Mouse (Mus musculus) limb, embryonic 10.5 days (tissue): ENCODE data around the gene Mcm2. TPM values are rescaled to one million over a fixed set of nuclear protein-coding genes. Genes with fewer than 3 reads are reported as not detected.
A peak's percentile ranks its signal among the peaks of the same experiment; 100 is the strongest.

Source experiments
- DNase-seq: peaks from one replicate; pipeline ENCODE4 v3.0.0-alpha.2; 2017; ENCODE audit warnings: low spot score
- H3K27ac ChIP-seq: fragments of 300-500 bp; sonication (generic); 2 replicates; pipeline ENCODE4 v1.5.1; 2016; ENCODE audit warnings: mild to moderate bottlenecking
- H3K27me3 ChIP-seq: fragments of 300-500 bp; sonication (generic); 2 replicates; pipeline ENCODE4 v1.6.1; 2016; ENCODE audit warnings: low read depth, mild to moderate bottlenecking; ENCODE audit not compliant: poor library complexity, severe bottlenecking
- H3K36me3 ChIP-seq: fragments of 300-500 bp; sonication (generic); 2 replicates; pipeline ENCODE4 v1.6.1; 2016; ENCODE audit warnings: mild to moderate bottlenecking, moderate library complexity
- H3K4me1 ChIP-seq: fragments of 300-500 bp; sonication (generic); 2 replicates; pipeline ENCODE4 v1.6.1; 2016
- H3K4me3 ChIP-seq: fragments of 300-500 bp; sonication (generic); 2 replicates; pipeline ENCODE4 v1.5.1; 2016; ENCODE audit warnings: mild to moderate bottlenecking, moderate library complexity
- H3K9me3 ChIP-seq: fragments of 300-500 bp; sonication (generic); replicated peaks from 2 replicates; pipeline ENCODE4 v1.6.1; 2016; ENCODE audit warnings: mild to moderate bottlenecking
- WGBS: fragments of 180-500 bp; shearing (Covaris S2); methylation state at CpG from one replicate; pipeline ENCODE4 v1.1.7; 2016; 5-methylcytosine and 5-hydroxymethylcytosine counted together
- polyA plus RNA-seq: library from polyadenylated mRNA; unstranded; fragments of >200 nt; fragmentation: Nextera tagmentation; extraction: Ambion mirVana; gene quantifications from 2 replicates; pipeline ENCODE4 v1.2.1, GENCODE M21; 2016

The Mcm2 gene
- polyA plus RNA-seq, 1 experiment from 2014 or later: 283 TPM

GRCm38 (mm10) chr6:88850034-88850433, 48.5 kb downstream of the Mcm2 start:
- no peak for DNase-seq
- H3K9me3 ChIP-seq: no peaks in the 10 kb centered on the region
- H3K4me3 ChIP-seq: no peak overlapping the region
- H3K27me3 ChIP-seq: no peaks in the 10 kb centered on the region
- H3K27ac ChIP-seq: no peak overlapping the region
- WGBS: 90% methylated on average over 7 of the region's 7 CpGs
- peaks cover 10% of the 10 kb centered on the region; the same call in 1 of the 2 replicates for H3K36me3 ChIP-seq
- H3K4me1 ChIP-seq: no peaks in the 10 kb centered on the region

GRCm38 (mm10) chr6:88849270-88849669, 49.3 kb downstream of the Mcm2 start:
- Histone ChIP-seq H3K36me3 (peaks cover 10% of the 10 kb centered on the region; the same call in 1 of the 2 replicates), H3K27me3 (no peaks in the 10 kb centered on the region), H3K4me3 (no peak overlapping the region), H3K9me3 (no peaks in the 10 kb centered on the region), H3K27ac (no peak overlapping the region), H3K4me1 (no peaks in the 10 kb centered on the region)
- WGBS: 54% methylated on average over 4 of the region's 4 CpGs
- DNase-seq: peak; percentile 58

GRCm38 (mm10) chr6:88847571-88847970, 51.0 kb downstream of the Mcm2 start:
- no peaks in the 10 kb centered on the region for H3K9me3 ChIP-seq
- H3K4me1 ChIP-seq: peaks cover 11% of the 10 kb centered on the region
- peaks cover 10% of the 10 kb centered on the region; the same call in 1 of the 2 replicates for H3K36me3 ChIP-seq
- H3K27me3 ChIP-seq: no peaks in the 10 kb centered on the region
- DNase-seq: no peak
- no peak overlapping the region for H3K4me3 ChIP-seq
- WGBS: 37% methylated on average over 2 of the region's 2 CpGs
- H3K27ac ChIP-seq: no peak overlapping the region

GRCm38 (mm10) chr6:88844901-88845565, 53.5 kb downstream of the Mcm2 start:
- WGBS: 90% methylated on average over 7 of the region's 7 CpGs
- Histone ChIP-seq H3K27ac (no peak overlapping the region), H3K36me3 (peaks cover 10% of the 10 kb centered on the region; the same call in 1 of the 2 replicates), H3K4me1 (peaks cover 25% of the 10 kb centered on the region), H3K4me3 (no peak overlapping the region), H3K9me3 (no peaks in the 10 kb centered on the region), H3K27me3 (no peaks in the 10 kb centered on the region)
- no peak for DNase-seq

- Histone ChIP-seq H3K36me3 (peaks cover 12% of the 10 kb centered on the region), H3K4me1 (peaks cover 25% of the 10 kb centered on the region), H3K4me3 (no peak overlapping the region), H3K27me3 (no peaks in the 10 kb centered on the region), H3K27ac (no peak overlapping the region), H3K9me3 (no peaks in the 10 kb centered on the region)
- no peak for DNase-seq
- 72% methylated on average over 9 of the region's 9 CpGs for WGBS
These were observed 54.5 kb downstream of the Mcm2 start for GRCm38 (mm10) chr6:88843781-88844725.

- Histone ChIP-seq H3K27me3 (no peaks in the 10 kb centered on the region), H3K4me3 (peak overlapping the region; percentile 85), H3K27ac (peak overlapping the region; percentile 90; the same call in 1 of the 2 replicates), H3K36me3 (peaks cover 15% of the 10 kb centered on the region), H3K9me3 (no peaks in the 10 kb centered on the region), H3K4me1 (peaks cover 25% of the 10 kb centered on the region)
- WGBS: 69% methylated on average over 7 of the region's 7 CpGs
- DNase-seq: no peak
These were observed 55.3 kb downstream of the Mcm2 start for GRCm38 (mm10) chr6:88843241-88843640.

- 2% methylated on average over 25 of the region's 32 CpGs for WGBS
- no peak for DNase-seq
- H3K4me1 ChIP-seq: peaks cover 25% of the 10 kb centered on the region
- H3K36me3 ChIP-seq: peaks cover 20% of the 10 kb centered on the region
- H3K27me3 ChIP-seq: no peaks in the 10 kb centered on the region
- H3K27ac ChIP-seq: peak overlapping the region; percentile 90
- H3K9me3 ChIP-seq: no peaks in the 10 kb centered on the region
- peak overlapping the region; percentile 85 for H3K4me3 ChIP-seq
These were observed 55.8 kb downstream of the Mcm2 start for GRCm38 (mm10) chr6:88842731-88843151.

GRCm38 (mm10) chr6:88841781-88842689, 56.5 kb downstream of the Mcm2 start, which contains the start of gene Abtb1:
Gene Abtb1 (minus strand): TSS chr6:88841984.
- peak; percentile 97 for DNase-seq
- Histone ChIP-seq H3K27ac (peak within 1 kb of the TSS; percentile 90), H3K4me3 (peak within 1 kb of the TSS; percentile 85), H3K9me3 (no peaks in the 10 kb centered on the region), H3K27me3 (no peaks in the 10 kb centered on the region), H3K4me1 (peaks cover 25% of the 10 kb centered on the region), H3K36me3 (peaks cover 26% of the 10 kb centered on the region)
- WGBS: under 1% methylated on average over 72 of the region's 72 CpGs

GRCm38 (mm10) chr6:88841514-88841780, 57.1 kb downstream of the Mcm2 start:
- Histone ChIP-seq H3K4me1 (peaks cover 25% of the 10 kb centered on the region), H3K36me3 (peaks cover 31% of the 10 kb centered on the region), H3K27me3 (no peaks in the 10 kb centered on the region), H3K4me3 (peak overlapping the region; percentile 85), H3K27ac (peak overlapping the region; percentile 90), H3K9me3 (no peaks in the 10 kb centered on the region)
- DNase-seq: no peak
- WGBS: under 1% methylated on average over 22 of the region's 22 CpGs

GRCm38 (mm10) chr6:88840791-88841513, 57.6 kb downstream of the Mcm2 start:
- DNase-seq: no peak
- H3K4me3 ChIP-seq: peak overlapping the region; percentile 85
- peak overlapping the region; percentile 90 for H3K27ac ChIP-seq
- H3K36me3 ChIP-seq: peaks cover 36% of the 10 kb centered on the region
- H3K27me3 ChIP-seq: no peaks in the 10 kb centered on the region
- no peaks in the 10 kb centered on the region for H3K9me3 ChIP-seq
- WGBS: 55% methylated on average over 9 of the region's 9 CpGs
- peaks cover 25% of the 10 kb centered on the region for H3K4me1 ChIP-seq

- no peak overlapping the region for H3K4me3 ChIP-seq
- H3K9me3 ChIP-seq: no peaks in the 10 kb centered on the region
- peaks cover 26% of the 10 kb centered on the region for H3K4me1 ChIP-seq
- H3K27me3 ChIP-seq: no peaks in the 10 kb centered on the region
- no peak for DNase-seq
- no peak overlapping the region for H3K27ac ChIP-seq
- WGBS: 79% methylated on average over 3 of the region's 3 CpGs
- H3K36me3 ChIP-seq: peaks cover 43% of the 10 kb centered on the region
These were observed 58.4 kb downstream of the Mcm2 start for GRCm38 (mm10) chr6:88840211-88840610.
